Mouse (Mus musculus): Measurements from ENCODE around the gene Mtcl1.

Gene Mtcl1

GRCm38 (mm10) chr17:66447978-66448377 lies 1.6 kb downstream of the Mtcl1 start:
- DNase-seq (ENCODE audit: low read depth, low spot score) = no peak

- no peak for DNase-seq (ENCODE audit: low read depth, low spot score)
These were observed 2.6 kb downstream of the Mtcl1 start for GRCm38 (mm10) chr17:66447007-66447312.

- peak; percentile 54 for DNase-seq (ENCODE audit: low read depth, low spot score)
These were observed 3.1 kb downstream of the Mtcl1 start for GRCm38 (mm10) chr17:66446196-66447006.

- no peak for DNase-seq (ENCODE audit: low read depth, low spot score)
These were observed 5.4 kb downstream of the Mtcl1 start for GRCm38 (mm10) chr17:66444059-66444700.

GRCm38 (mm10) chr17:66439888-66440287 lies 9.7 kb downstream of the Mtcl1 start:
- DNase-seq (ENCODE audit: low read depth, low spot score) = peak; percentile 54

- peak; percentile 95 for DNase-seq (ENCODE audit: low read depth, low spot score)
These were observed 10.3 kb downstream of the Mtcl1 start for GRCm38 (mm10) chr17:66439051-66439753.

- no peak for DNase-seq (ENCODE audit: low read depth, low spot score)
These were observed 11.4 kb downstream of the Mtcl1 start for GRCm38 (mm10) chr17:66438137-66438536.

- DNase-seq (ENCODE audit: low read depth, low spot score) = no peak
These were observed 12.7 kb downstream of the Mtcl1 start for GRCm38 (mm10) chr17:66436811-66437210.

- no peak for DNase-seq (ENCODE audit: low read depth, low spot score)
These were observed 13.6 kb downstream of the Mtcl1 start for GRCm38 (mm10) chr17:66435982-66436381.

- no peak for DNase-seq (ENCODE audit: low read depth, low spot score)
These were observed 14.5 kb downstream of the Mtcl1 start for GRCm38 (mm10) chr17:66435007-66435406.

- DNase-seq (ENCODE audit: low read depth, low spot score) = no peak
These were observed 15.0 kb downstream of the Mtcl1 start for GRCm38 (mm10) chr17:66434566-66434965.

- DNase-seq (ENCODE audit: low read depth, low spot score) = peak; percentile 63
These were observed 24.9 kb downstream of the Mtcl1 start for GRCm38 (mm10) chr17:66424601-66425000.

GRCm38 (mm10) chr17:66419421-66419820 lies 30.1 kb downstream of the Mtcl1 start:
- DNase-seq (ENCODE audit: low read depth, low spot score) = peak; percentile 96

GRCm38 (mm10) chr17:66417748-66418147 lies 31.8 kb downstream of the Mtcl1 start:
- no peak for DNase-seq (ENCODE audit: low read depth, low spot score)

GRCm38 (mm10) chr17:66417329-66417728 lies 32.2 kb downstream of the Mtcl1 start:
- DNase-seq (ENCODE audit: low read depth, low spot score) = no peak

- peak; percentile 54 for DNase-seq (ENCODE audit: low read depth, low spot score)
These were observed 32.7 kb downstream of the Mtcl1 start for GRCm38 (mm10) chr17:66416841-66417313.

GRCm38 (mm10) chr17:66416436-66416835 lies 33.1 kb downstream of the Mtcl1 start:
- no peak for DNase-seq (ENCODE audit: low read depth, low spot score)

GRCm38 (mm10) chr17:66414331-66414730 lies 35.2 kb downstream of the Mtcl1 start:
- peak; percentile 38 for DNase-seq (ENCODE audit: low read depth, low spot score)

- no peak for DNase-seq (ENCODE audit: low read depth, low spot score)
These were observed 37.2 kb downstream of the Mtcl1 start for GRCm38 (mm10) chr17:66412155-66412970.

- no peak for DNase-seq (ENCODE audit: low read depth, low spot score)
These were observed 38.6 kb downstream of the Mtcl1 start for GRCm38 (mm10) chr17:66410884-66411426.

- DNase-seq (ENCODE audit: low read depth, low spot score) = no peak
These were observed 40.4 kb downstream of the Mtcl1 start for GRCm38 (mm10) chr17:66409070-66409605.
